8 mouse cellular contexts compared by ENCODE assay signal in the genomic region with DNA sequence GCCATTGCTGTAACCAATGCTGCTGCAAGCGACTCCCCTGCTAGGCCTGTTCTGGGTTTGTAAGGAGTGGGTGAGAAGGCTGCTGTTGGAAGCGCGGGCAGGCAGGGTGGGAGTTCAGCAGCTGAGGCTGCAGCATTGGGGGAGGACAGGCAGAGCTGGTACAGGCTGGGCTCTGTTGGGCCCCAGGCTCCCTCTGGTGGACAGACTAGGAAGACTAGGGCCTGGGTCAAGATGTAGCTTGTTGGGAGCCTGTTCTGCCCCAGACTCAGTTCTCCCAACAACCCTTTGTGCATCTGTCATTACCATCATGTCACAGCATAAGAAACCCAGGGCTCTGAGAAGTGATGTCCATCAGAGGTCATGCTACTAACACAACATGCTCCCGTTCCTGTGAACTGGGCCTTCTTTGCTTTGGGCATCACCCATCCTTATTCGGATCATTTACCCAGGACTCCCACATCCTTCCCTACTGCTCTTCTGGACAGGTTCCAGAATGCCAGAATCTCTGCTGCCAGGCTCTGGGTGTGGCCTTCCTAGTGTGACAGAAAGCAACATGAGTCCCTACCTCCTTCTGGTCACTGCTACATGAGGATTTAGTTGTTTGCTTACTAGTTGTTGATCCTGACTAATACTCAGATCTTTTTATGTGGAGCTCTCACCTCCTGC. TPM values are rescaled to one million over a fixed set of nuclear protein-coding genes. Genes with fewer than 3 reads are reported as not detected.
DNase-seq lines count a peak whose midpoint lies in the region; ATAC-seq and TF ChIP-seq lines count a peak whose summit lies in the region.

No protein-coding gene starts in this region.

- no peak overlapping the region for H3K9ac ChIP-seq in limb, embryonic 14.5 days (ENCODE audit: low read depth, low read length, severe bottlenecking)
- H3K9ac ChIP-seq in midbrain, embryonic 16.5 days (ENCODE audit: low read depth, low read length), result no peak overlapping the region

- peak; percentile 81 for ATAC-seq in limb, embryonic 14.5 days (ENCODE audit: low FRiP score, low read depth)
- ATAC-seq in midbrain, embryonic 16.5 days, result peak; percentile 76

- no peaks in the 10 kb centered on the region for H3K9me3 ChIP-seq in embryonic facial prominence, embryonic 10.5 days
- no peaks in the 10 kb centered on the region for H3K9me3 ChIP-seq in limb, embryonic 14.5 days (ENCODE audit: control insufficient read depth, low read length)
- H3K9me3 ChIP-seq in midbrain, embryonic 16.5 days (replicated peaks; ENCODE audit: control insufficient read depth, low read length, poor library complexity, severe bottlenecking), result no peaks in the 10 kb centered on the region

- H3K4me1 ChIP-seq in embryonic facial prominence, embryonic 10.5 days, result 0 out of 2 replicates have a peak, but pooled peaks cover 2% of the 10 kb centered on the region
- no peaks in the 10 kb centered on the region for H3K4me1 ChIP-seq in limb, embryonic 14.5 days (ENCODE audit: control insufficient read depth, insufficient read depth, low read length)
- H3K4me1 ChIP-seq in midbrain, embryonic 16.5 days (ENCODE audit: control insufficient read depth, insufficient read depth, low read length), result peaks cover 18% of the 10 kb centered on the region

- H3K4me3 ChIP-seq in embryonic facial prominence, embryonic 10.5 days, result no peak overlapping the region
- H3K4me3 ChIP-seq in limb, embryonic 14.5 days (replicated peaks; ENCODE audit: low read length), result no peak overlapping the region
- no peak overlapping the region; the same call in 1 of the 2 replicates for H3K4me3 ChIP-seq in midbrain, embryonic 16.5 days (ENCODE audit: low read depth, low read length)

- H3K4me2 ChIP-seq in limb, embryonic 14.5 days (replicated peaks; ENCODE audit: low read depth, low read length, severe bottlenecking), result no peak overlapping the region
- peak overlapping the region; percentile 55 for H3K4me2 ChIP-seq in midbrain, embryonic 16.5 days (ENCODE audit: low read length)

- H3K36me3 ChIP-seq in embryonic facial prominence, embryonic 10.5 days (replicated peaks), result no peaks in the 10 kb centered on the region
- no peaks in the 10 kb centered on the region for H3K36me3 ChIP-seq in limb, embryonic 14.5 days (ENCODE audit: control insufficient read depth, insufficient read depth, low read length)
- H3K36me3 ChIP-seq in midbrain, embryonic 16.5 days (ENCODE audit: control insufficient read depth, insufficient read depth, low read length), result no peaks in the 10 kb centered on the region
- H3K36me3 ChIP-seq in splenic B cell, adult 2 months (ENCODE audit: control insufficient read depth, insufficient read depth, low read length, poor library complexity, severe bottlenecking), result no peaks in the 10 kb centered on the region

- WGBS in embryonic facial prominence, embryonic 10.5 days, result 38% methylated on average over 5 of the region's 5 CpGs
- WGBS in limb, embryonic 14.5 days, result 43% methylated on average over 5 of the region's 5 CpGs
- 30% methylated on average over 5 of the region's 5 CpGs for WGBS in midbrain, embryonic 16.5 days

- no peak overlapping the region for H3K27ac ChIP-seq in embryonic facial prominence, embryonic 10.5 days (replicated peaks)
- H3K27ac ChIP-seq in limb, embryonic 14.5 days (replicated peaks; ENCODE audit: low read depth, low read length), result no peak overlapping the region
- no peak overlapping the region for H3K27ac ChIP-seq in midbrain, embryonic 16.5 days (ENCODE audit: low read length)

- TF ChIP-seq POLR2A in limb, embryonic 14.5 days (IDR thresholded peaks at IDR 0.05; ENCODE audit: borderline replicate concordance, extremely low read depth, insufficient read depth, insufficient read length), result no peak

- peaks cover 99% of the 10 kb centered on the region for H3K27me3 ChIP-seq in embryonic facial prominence, embryonic 10.5 days (replicated peaks; ENCODE audit: low read depth, poor library complexity, severe bottlenecking)
- peaks cover 9% of the 10 kb centered on the region for H3K27me3 ChIP-seq in limb, embryonic 14.5 days (ENCODE audit: control insufficient read depth, insufficient read depth, low read length)
- peaks cover 35% of the 10 kb centered on the region for H3K27me3 ChIP-seq in midbrain, embryonic 16.5 days (ENCODE audit: control insufficient read depth, insufficient read depth, low read depth, low read length)
- no peaks in the 10 kb centered on the region for H3K27me3 ChIP-seq in splenic B cell, adult 2 months (ENCODE audit: control insufficient read depth, insufficient read depth, low read length, poor library complexity, severe bottlenecking)

- DNase-seq in ovary, adult 18-20 months (ENCODE audit: low spot score), result peak; percentile 28
- DNase-seq in ovary, postnatal 10 days (ENCODE audit: low spot score), result no peak
- peak; percentile 76 for DNase-seq in embryonic facial prominence, embryonic 10.5 days (ENCODE audit: low spot score)
- DNase-seq in heart, adult 18-20 months, result peak; percentile 66 to 78
- DNase-seq in kidney, adult 8-10 months, result peak; percentile 46 to 61
- peak; percentile 64 for DNase-seq in limb, embryonic 14.5 days (ENCODE audit: low spot score)
- peak; percentile 67 for DNase-seq in splenic B cell, adult 2 months (ENCODE audit: low read depth, low spot score)

RNA-seq across cellular contexts. Expression of a gene that starts 3.5 kb away (rescaled TPM):
- polyA plus RNA-seq in embryonic facial prominence, embryonic 10.5 days (2016; fragmentation: Nextera tagmentation; extraction: Ambion mirVana), result 0.71 and 0.96 TPM in 2 replicates
- total RNA-seq in heart, adult 18-20 months (2021), result 10 to 100 TPM; 63.0 to 85.4 TPM
- polyA plus RNA-seq in limb, embryonic 14.5 days (2012; rRNA removed), result 9.1 and 11.5 TPM in 2 replicates
- 4.3 TPM in 2 replicates for polyA plus RNA-seq in limb, embryonic 14.5 days (2014; fragmentation: Nextera tagmentation; extraction: Ambion mirVana)
- 4.9 and 5.1 TPM in 2 replicates for polyA plus RNA-seq in midbrain, embryonic 16.5 days (2015; fragmentation: Nextera tagmentation; extraction: Ambion mirVana)
